Mouse (Mus musculus): ENCODE measurements around the gene Pkp4.

Gene Pkp4

GRCm38 (mm10) chr2:59160605-59160963 lies at the start of gene Pkp4, which contains the start of gene Ccdc148:
TSS of gene Pkp4 (plus strand) at chr2:59160850.
TSS of gene Ccdc148 (minus strand) at chr2:59160683.
- peak; percentile 97 for DNase-seq (ENCODE audit: low spot score)

- DNase-seq (ENCODE audit: low spot score), result no peak
These were observed 31.6 kb upstream of the Pkp4 start for GRCm38 (mm10) chr2:59129023-59129422.

GRCm38 (mm10) chr2:59129821-59130220 lies 30.8 kb upstream of the Pkp4 start:
- no peak for DNase-seq (ENCODE audit: low spot score)

- DNase-seq (ENCODE audit: low spot score), result no peak
These were observed 29.6 kb upstream of the Pkp4 start for GRCm38 (mm10) chr2:59131044-59131443.

- no peak for DNase-seq (ENCODE audit: low spot score)
These were observed 5.2 kb upstream of the Pkp4 start for GRCm38 (mm10) chr2:59155428-59155827.

- DNase-seq (ENCODE audit: low spot score), result no peak
These were observed 2.5 kb upstream of the Pkp4 start for GRCm38 (mm10) chr2:59158117-59158516.

- DNase-seq (ENCODE audit: low spot score), result peak; percentile 45
These were observed 567 bp upstream of the Pkp4 start for GRCm38 (mm10) chr2:59159961-59160604.

GRCm38 (mm10) chr2:59161021-59161440 lies 381 bp downstream of the Pkp4 start:
- DNase-seq (ENCODE audit: low spot score), result peak; percentile 50

GRCm38 (mm10) chr2:59161441-59162284 lies 1.0 kb downstream of the Pkp4 start:
- peak; percentile 89 for DNase-seq (ENCODE audit: low spot score)

GRCm38 (mm10) chr2:59162285-59162600 lies 1.6 kb downstream of the Pkp4 start:
- no peak for DNase-seq (ENCODE audit: low spot score)

- DNase-seq (ENCODE audit: low spot score), result no peak
These were observed 6.3 kb downstream of the Pkp4 start for GRCm38 (mm10) chr2:59166976-59167375.

GRCm38 (mm10) chr2:59167830-59168229 lies 7.2 kb downstream of the Pkp4 start:
- no peak for DNase-seq (ENCODE audit: low spot score)

GRCm38 (mm10) chr2:59169572-59170207 lies 9.0 kb downstream of the Pkp4 start:
- no peak for DNase-seq (ENCODE audit: low spot score)

- DNase-seq (ENCODE audit: low spot score), result no peak
These were observed 9.5 kb downstream of the Pkp4 start for GRCm38 (mm10) chr2:59170208-59170589.

GRCm38 (mm10) chr2:59170593-59170992 lies 9.9 kb downstream of the Pkp4 start:
- DNase-seq (ENCODE audit: low spot score), result no peak

- DNase-seq (ENCODE audit: low spot score), result no peak
These were observed 10.9 kb downstream of the Pkp4 start for GRCm38 (mm10) chr2:59171533-59171932.

GRCm38 (mm10) chr2:59175926-59176325 lies 15.3 kb downstream of the Pkp4 start:
- no peak for DNase-seq (ENCODE audit: low spot score)

- DNase-seq (ENCODE audit: low spot score), result no peak
These were observed 17.5 kb downstream of the Pkp4 start for GRCm38 (mm10) chr2:59178191-59178590.

GRCm38 (mm10) chr2:59178960-59179359 lies 18.3 kb downstream of the Pkp4 start:
- no peak for DNase-seq (ENCODE audit: low spot score)

GRCm38 (mm10) chr2:59179487-59179886 lies 18.8 kb downstream of the Pkp4 start:
- no peak for DNase-seq (ENCODE audit: low spot score)

- DNase-seq (ENCODE audit: low spot score), result no peak
These were observed 20.9 kb downstream of the Pkp4 start for GRCm38 (mm10) chr2:59181321-59182113.

GRCm38 (mm10) chr2:59183541-59183940 lies 22.9 kb downstream of the Pkp4 start:
- DNase-seq (ENCODE audit: low spot score), result no peak

Data from embryo, embryonic 10 days (tissue).